Mouse (Mus musculus) urinary bladder, adult 18-20 months (tissue): ENCODE results near the gene Fah.

ENCODE experiments used
- DNase-seq, 2 experiments: peaks; one replicate each; pipeline ENCODE4 v3.0.0; 2022; ENCODE audit warnings: low spot score in 2 of 2, mixed read lengths in 2 of 2

Gene Fah

DNA sequence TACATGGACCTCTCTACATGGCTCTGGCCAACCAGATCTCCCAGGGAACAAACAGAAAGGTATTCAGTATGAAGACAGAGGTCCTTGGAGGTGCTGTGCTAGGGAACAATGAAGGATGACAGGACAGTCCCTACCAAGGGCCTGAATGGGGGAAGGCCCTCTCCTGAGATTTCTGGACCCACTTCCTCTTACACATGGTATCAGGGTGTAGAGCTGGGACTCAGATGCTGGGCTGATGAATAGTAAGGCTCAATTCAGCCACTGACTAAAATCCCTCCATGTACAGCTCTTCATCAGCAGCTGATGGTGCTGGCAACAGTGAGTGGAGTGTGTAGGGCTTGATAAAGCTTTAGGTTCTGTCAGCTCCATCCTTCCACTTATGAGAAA lies 11.6 kb downstream of the Fah start:
- no peak for DNase-seq

DNA sequence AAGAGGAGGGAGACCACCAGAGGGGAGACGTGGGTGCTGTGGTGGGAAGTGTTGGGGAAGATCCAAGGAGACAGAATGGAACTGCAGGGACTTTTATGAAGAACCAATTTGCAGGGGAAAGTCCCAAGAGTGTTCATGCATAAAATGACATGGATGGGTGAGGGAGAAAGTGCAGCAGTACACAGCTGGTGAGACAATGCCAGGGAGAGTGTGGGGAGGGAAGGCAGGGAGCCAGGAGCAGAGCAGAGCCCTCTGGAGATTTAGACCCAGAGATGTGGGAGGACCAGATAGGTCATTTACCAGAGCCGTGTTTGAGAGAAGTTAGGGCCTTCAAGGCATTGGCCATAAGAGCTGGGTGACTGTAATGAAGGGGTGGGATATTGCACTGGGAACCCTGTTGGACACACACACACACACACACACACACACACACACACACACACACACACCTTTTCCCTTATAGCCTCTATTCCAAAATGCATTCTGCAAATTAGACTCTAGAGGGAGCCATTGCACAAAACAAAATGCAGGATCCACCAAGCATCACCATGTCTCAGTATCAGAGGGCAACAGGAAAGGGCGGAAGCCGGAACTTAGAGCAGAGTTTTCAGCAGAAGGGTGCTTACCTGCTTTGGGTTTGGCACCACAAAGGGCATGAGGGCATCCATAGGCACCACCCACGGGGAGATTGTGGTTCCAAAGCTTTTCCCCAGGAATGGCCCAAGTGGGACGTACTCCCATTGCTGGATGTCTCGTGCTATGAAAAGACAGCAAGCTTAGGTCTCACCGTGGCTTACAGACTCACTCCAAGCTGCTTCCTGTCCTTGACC lies 12.2 kb downstream of the Fah start:
- DNase-seq = peak in 1 of 2 experiments; percentile 31

DNA sequence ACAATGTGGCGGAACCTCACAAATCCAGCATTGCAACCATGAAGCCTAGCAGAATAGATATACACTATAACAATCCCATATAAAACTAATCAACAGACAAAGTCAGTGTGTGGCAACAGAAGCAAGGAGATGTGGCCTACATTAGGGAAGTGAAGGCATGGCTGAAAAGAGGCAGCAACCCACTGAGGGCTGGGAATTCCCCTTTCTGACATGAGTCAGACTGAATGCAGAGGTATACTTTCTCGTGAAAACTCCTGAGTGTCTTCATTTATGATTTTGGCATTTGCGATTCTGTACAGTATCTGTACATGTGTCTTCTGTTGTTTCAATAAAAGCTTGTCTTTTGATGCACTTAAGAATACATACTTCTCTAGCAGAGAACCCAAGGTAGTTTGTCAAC lies 15.2 kb downstream of the Fah start:
- no peak for DNase-seq

DNA sequence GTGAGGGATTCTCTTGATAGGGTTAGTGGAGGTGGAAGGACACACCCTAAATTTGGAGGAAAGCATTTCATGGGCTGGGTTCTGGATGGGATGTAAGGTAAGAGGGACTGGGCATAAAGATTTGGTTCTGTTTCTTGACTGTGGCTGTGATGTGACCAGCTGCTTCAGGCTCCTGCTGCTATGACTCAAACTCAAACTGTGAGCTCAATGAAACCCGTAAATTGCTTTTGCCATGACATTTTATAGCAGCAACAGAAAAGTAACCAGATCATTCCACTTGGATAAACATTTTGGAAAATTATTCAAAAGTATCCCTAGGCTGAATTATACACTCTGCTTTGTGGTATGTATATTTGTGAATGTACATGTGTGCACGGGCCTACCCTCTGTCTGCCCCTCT lies 15.9 kb downstream of the Fah start:
- DNase-seq = no peak

DNA sequence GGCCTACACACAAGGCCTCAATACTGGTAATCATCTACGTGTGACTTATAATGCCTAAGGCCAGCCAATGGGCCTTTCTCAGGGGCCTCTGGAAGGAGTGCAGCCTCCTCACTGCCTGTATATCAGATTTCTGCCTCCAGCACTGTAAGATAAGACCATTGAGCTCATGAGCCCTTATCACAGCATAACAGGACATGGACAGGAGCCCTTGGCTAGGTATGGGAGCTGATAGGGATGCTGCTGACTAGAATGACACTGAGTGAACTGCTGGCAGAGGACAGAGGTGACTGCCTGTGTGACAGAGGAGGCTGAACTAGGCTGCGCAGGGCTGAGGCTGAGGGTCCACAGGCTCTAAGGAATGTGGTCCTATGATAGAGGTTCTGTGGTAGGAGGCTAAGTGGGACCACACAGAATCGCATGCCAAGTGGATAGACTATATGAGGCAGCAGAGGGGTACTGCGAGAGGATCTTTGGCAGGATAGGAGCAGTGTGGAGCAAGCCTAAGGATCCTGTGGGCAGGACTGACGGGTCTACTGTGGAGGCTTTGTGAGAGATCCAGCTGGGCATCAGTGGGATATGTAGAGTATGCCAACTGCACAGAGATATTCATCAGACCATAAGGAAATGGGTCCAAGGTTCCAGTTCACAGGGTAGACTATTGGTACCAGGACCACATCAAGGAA lies 19.3 kb downstream of the Fah start:
- DNase-seq = no peak

DNA sequence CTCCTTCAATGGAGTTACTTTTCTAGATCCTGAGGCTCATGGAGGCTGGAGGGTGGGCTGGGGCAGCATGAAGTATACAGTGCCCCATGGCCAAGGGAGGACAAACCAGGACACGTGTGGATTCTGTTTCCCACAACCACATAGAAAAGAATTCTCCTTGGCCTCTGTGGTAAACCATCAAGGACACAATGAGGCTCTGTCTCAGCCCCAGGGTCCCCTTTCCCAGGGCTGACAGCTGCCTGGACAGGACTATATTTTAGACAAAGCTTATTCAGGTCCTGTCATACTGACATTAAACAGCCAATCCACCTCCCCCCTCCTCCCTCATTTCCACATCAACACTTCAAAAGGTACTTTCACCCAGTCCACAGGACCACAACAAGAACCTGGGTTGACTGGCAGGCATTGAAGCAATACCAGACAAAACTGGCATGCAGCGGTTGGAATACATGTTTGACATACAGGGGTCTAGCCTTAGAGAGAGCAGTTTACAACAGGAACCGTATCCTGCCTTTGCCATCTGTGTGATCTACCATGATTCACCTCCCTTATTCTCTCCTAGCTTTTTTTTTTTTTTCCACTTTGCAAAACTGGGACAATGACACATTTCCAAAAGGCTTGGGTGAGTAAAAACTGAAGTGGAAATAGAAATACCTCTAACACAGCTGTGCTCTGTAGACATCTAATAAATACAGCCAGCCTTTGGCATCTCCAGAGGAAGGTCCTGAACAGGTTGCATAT lies 20.0 kb downstream of the Fah start:
- no peak for DNase-seq

DNA sequence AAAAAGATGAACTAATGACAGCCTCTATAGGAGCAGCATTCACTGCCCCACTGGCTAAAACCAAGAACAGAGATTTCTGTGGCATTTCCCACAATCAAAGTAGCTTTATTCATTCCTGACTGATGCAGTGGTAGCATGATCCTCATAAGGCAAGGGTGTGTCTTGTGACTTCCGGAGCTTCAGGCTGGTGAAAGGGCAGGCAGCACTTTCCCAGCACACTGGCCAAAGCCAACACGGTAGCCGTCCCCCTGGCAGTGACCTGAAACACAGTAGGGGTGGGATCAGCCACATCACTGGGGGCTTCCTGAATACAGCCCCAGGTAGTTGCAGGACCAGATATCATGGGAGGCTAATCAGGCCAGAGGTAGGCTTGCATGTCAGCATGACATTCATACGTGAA lies 21.4 kb downstream of the Fah start:
- no peak for DNase-seq

DNA sequence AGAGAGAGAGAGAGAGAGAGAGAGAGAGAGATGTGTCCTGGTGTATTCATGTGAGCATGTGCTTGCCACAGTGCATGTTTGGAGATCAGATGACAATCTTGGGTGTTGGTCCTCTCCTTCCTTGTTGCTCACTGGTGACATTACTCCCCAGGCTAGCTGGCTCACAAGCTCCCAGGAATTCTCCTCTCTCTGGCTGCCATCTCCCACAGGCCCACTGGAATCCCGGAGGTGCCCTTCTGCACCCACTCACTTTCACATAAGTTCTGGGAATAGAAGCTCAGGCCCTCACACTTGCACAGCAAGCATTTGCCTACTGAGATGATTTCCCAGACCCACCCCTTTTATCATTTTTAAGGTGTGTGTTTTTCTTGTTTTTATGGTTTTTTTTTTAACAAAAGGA lies 26.8 kb downstream of the Fah start:
- no peak for DNase-seq

DNA sequence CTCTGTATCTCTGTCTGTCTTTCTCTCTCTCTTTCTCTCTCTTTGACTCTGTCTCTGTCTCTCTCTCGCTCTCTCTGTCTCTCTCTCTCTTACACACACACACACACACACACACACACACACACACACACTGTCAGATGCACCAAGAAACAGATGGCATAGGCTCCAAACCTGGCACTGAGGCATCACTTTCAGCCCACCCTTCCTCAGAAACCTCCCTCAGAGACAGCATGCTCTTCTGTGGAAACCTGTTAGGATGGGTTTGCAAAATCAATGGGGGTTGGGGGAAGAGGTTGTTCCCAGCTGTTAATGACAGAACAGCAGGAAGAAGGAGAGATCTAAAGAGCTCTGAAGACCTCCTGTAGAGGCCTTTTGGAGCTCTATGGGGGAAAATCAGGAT lies 27.7 kb downstream of the Fah start:
- DNase-seq = no peak

DNA sequence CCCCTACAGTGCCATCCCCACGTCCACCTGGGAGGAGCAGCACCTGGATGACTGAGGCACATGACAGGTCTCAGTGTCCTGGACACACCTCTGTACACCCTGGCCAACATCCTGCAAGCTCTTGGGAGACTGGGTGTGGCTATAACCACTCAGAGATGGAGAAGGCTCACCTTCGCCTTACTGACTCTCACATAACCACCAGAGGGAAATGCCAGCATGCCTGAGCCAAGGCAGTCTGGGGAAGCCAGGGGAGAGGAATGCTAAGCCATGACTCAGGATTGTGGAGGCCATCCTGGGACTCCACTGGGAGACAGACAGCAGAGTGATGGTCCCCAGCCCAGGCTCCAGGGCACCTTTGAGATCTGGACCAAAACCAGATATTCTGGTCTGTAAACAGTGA lies 29.5 kb downstream of the Fah start:
- no peak for DNase-seq

DNA sequence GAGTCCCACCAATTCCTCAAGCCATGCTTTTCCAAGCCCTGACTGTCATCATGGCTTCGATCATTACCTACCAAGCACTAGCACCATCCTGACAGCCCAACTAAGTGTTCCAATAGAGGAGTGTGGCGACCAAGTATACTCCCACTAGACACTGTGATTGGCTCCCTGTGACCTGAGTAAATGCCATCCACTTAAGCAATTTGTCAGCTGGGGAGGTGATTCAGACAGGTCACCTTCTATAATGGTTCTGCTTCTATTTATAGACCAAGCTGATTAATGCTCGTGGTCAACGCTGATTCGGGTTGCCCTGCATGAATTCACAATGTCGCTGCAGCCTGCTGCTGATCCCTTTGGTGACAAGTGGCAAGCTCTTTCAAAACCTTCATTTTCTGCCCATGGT lies 40.3 kb downstream of the Fah start:
- DNase-seq = no peak

DNA sequence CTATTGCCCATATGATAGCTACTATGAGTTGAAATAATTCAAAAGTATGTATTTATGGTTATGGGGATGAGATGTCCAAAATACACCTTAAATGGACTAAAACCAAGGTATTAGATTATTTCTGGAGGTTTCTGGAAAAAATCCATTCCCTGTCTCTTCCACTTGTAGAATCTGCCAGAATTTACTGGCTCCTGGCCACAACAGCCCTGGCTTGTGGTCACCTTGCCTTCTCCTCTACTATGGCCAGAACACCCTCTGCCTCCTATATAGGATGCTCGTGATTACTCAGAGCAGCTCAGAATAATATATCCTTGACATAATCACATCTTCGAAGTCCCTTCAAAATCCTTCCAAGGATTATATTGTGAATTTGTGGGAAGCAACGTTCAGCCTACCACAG lies 42.3 kb downstream of the Fah start:
- DNase-seq = no peak

DNA sequence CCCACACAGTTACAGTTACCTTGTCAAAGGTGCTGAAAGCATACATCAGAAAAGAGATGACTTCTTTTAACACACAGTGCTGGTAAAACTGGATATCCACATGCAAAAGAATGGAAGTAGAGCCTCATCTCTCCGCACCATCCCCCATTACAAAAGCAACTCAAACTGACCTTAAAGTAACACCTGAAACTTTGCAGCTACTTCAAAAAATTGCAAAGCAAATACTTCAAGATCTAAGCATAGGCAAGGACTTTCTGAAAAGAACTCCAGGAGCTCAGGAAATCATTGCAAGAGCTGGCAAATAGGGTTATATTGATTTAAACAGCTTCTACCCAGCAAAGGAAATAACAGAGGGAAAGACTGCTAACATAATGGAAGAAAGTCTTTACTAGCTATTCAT lies 46.0 kb downstream of the Fah start:
- DNase-seq = no peak

DNA sequence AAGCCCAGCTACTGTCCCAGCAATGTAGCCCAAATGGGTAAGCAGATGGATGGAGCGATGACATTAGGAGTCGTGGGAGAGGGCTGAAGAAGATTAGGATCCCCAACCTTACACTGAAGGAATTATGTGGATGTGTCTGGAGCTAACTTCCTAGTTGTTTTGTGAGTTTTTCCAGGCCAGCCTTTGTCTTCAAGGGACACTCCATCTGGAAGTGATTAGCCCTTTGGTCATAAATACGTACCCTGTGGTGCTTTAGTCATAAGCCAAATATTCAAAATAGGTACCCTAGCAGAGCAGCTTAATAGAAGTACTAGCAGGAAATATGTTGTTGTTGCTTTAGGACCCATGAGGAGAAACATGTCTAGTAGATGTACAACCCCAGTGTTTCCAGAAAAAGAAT lies 49.2 kb downstream of the Fah start:
- no peak for DNase-seq

DNA sequence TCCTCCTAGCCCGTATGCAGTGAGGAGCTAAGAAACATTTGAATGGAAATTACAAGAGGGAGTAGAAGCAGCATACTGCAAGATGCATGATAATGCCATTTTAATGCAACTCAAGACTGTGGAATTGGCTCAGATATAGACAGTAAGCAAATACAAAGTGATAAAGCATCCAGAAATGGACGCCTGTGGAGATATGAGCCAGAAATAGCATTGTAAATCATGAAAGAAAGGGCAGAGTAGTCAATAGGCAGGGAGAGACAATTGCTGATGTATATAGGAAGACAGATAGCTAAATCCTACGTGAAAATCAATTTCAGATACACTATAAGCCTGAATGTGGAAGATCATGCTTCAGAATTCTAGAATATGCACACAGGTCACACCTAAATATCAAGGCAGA lies 51.2 kb downstream of the Fah start:
- DNase-seq = no peak

DNA sequence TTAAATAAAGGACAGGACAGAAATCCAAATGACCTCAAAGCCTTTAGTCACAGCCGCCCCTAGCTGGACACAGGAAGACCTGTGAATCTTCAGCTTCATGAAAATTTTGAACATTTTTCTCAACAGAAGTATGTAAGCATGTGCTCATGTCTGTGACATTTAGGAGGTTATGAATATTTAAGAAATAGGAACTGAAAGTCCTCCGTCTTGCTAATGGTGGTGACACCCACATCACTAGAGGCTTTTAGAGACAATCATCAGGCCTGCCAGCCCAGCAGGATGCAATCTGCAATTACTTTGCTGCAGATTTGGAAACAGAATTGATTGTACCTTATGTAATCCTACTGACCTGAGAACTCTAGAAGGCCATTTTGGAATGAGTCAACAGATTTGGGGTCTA lies 55.0 kb downstream of the Fah start:
- no peak for DNase-seq

DNA sequence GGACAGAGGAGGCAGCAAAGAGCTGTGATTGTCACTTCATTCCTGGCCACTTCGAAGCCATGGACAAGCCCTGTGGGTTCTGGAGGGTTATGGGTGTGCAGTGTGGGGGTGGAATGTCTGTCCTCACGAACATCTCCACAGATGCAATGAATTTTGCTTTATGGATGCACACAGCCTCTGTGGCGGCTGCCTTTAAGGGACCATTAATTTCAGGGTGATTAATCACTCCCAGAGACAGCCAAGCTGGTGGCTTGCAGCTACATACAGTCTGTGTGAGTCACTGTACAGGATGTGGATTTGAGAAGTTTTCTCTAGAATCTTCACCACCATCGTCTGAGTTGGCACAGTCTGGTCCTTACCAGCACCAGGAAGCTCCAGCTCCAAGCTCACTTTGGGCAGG lies 59.9 kb downstream of the Fah start:
- no peak for DNase-seq

DNA sequence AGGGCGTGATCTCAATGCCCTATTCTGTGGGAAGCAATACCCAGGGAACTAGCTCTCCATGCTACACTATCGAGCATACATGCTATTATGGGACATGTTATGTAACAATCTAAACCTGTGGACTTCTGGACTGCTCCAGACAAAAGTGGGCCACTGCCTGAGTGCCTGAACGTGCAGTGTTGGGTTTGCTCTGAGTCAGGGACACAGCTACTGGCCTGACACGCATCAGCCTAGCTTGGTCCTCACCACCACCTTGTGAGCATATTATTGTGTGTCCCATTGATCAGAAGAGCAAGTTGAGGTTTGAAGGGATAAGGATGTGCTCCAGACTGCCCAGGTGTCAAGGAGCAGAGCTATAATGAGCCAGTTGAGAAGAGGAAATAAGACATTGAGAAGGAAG lies 61.6 kb downstream of the Fah start:
- DNase-seq = no peak
